Mouse (Mus musculus): Measurements from ENCODE around the gene Camsap1.

Gene Camsap1

GRCm38 (mm10) chr2:25978997-25979396, 4.1 kb downstream of the Camsap1 start:
- no peak for DNase-seq (ENCODE audit: low read depth, low spot score)

GRCm38 (mm10) chr2:25977587-25978239, 5.4 kb downstream of the Camsap1 start:
- no peak for DNase-seq (ENCODE audit: low read depth, low spot score)

- no peak for DNase-seq (ENCODE audit: low read depth, low spot score)
Measured at GRCm38 (mm10) chr2:25975141-25975770, 7.8 kb downstream of the Camsap1 start.

GRCm38 (mm10) chr2:25970426-25970825, 12.7 kb downstream of the Camsap1 start:
- no peak for DNase-seq (ENCODE audit: low read depth, low spot score)

- DNase-seq (ENCODE audit: low read depth, low spot score), result no peak
Measured at GRCm38 (mm10) chr2:25969319-25969718, 13.8 kb downstream of the Camsap1 start.

- DNase-seq (ENCODE audit: low read depth, low spot score), result no peak
Measured at GRCm38 (mm10) chr2:25949291-25949690, 33.8 kb downstream of the Camsap1 start.

GRCm38 (mm10) chr2:25947950-25948349, 35.1 kb downstream of the Camsap1 start:
- DNase-seq (ENCODE audit: low read depth, low spot score), result no peak

GRCm38 (mm10) chr2:25943822-25944221, 39.3 kb downstream of the Camsap1 start:
- no peak for DNase-seq (ENCODE audit: low read depth, low spot score)

GRCm38 (mm10) chr2:25940503-25940902, 42.6 kb downstream of the Camsap1 start:
- no peak for DNase-seq (ENCODE audit: low read depth, low spot score)

GRCm38 (mm10) chr2:25931249-25931859, 51.7 kb downstream of the Camsap1 start:
- peak; percentile 42 for DNase-seq (ENCODE audit: low read depth, low spot score)

- DNase-seq (ENCODE audit: low read depth, low spot score), result no peak
Measured at GRCm38 (mm10) chr2:25927821-25928220, 55.3 kb downstream of the Camsap1 start.

- no peak for DNase-seq (ENCODE audit: low read depth, low spot score)
Measured at GRCm38 (mm10) chr2:25924934-25925333, 58.1 kb downstream of the Camsap1 start.

GRCm38 (mm10) chr2:25923799-25924198, 59.3 kb downstream of the Camsap1 start:
- no peak for DNase-seq (ENCODE audit: low read depth, low spot score)

- no peak for DNase-seq (ENCODE audit: low read depth, low spot score)
Measured at GRCm38 (mm10) chr2:25919972-25920371, 63.1 kb downstream of the Camsap1 start.

- DNase-seq (ENCODE audit: low read depth, low spot score), result no peak
Measured at GRCm38 (mm10) chr2:25918408-25918807, 64.7 kb downstream of the Camsap1 start.

- no peak for DNase-seq (ENCODE audit: low read depth, low spot score)
Measured at GRCm38 (mm10) chr2:25914821-25915220, 68.3 kb downstream of the Camsap1 start.

GRCm38 (mm10) chr2:25914201-25914600, 68.9 kb downstream of the Camsap1 start:
- DNase-seq (ENCODE audit: low read depth, low spot score), result no peak

- no peak for DNase-seq (ENCODE audit: low read depth, low spot score)
Measured at GRCm38 (mm10) chr2:25913247-25913646, 69.8 kb downstream of the Camsap1 start.

- DNase-seq (ENCODE audit: low read depth, low spot score), result no peak
Measured at GRCm38 (mm10) chr2:25909872-25910271, 73.2 kb downstream of the Camsap1 start.

- no peak for DNase-seq (ENCODE audit: low read depth, low spot score)
Measured at GRCm38 (mm10) chr2:25898970-25899369, 84.1 kb downstream of the Camsap1 start.

GRCm38 (mm10) chr2:25892440-25892839, 90.6 kb downstream of the Camsap1 start:
- DNase-seq (ENCODE audit: low read depth, low spot score), result no peak

GRCm38 (mm10) chr2:25888144-25888543, 94.9 kb downstream of the Camsap1 start:
- no peak for DNase-seq (ENCODE audit: low read depth, low spot score)

GRCm38 (mm10) chr2:25887226-25887625, 95.9 kb downstream of the Camsap1 start:
- DNase-seq (ENCODE audit: low read depth, low spot score), result no peak
